Mouse (Mus musculus) midbrain, embryonic 16.5 days (tissue): ENCODE results near the gene Lpar5. TPM values are rescaled to one million over a fixed set of nuclear protein-coding genes. Genes with fewer than 3 reads are reported as not detected.
A peak's percentile ranks its signal among the peaks of the same experiment; 100 is the strongest.
"Not testable (repeated sequence)": the region's sequence is repeated elsewhere in the genome, so short reads cannot be mapped to it uniquely, and the experiment has no call there.

Experiments used
- ATAC-seq: fragments of 200-750 bp; cut with Nextera tagmentation; 2 replicates; pipeline ENCODE4 v1.8.0; 2017; ENCODE audit warnings: moderate TSS enrichment
- H3K27ac ChIP-seq: fragments of 300-500 bp; sonication (generic); 2 replicates; pipeline ENCODE4 v1.5.1; 2014; ENCODE audit warnings: mild to moderate bottlenecking, low read length, mixed read lengths
- H3K27me3 ChIP-seq: fragments of 300-500 bp; sonication (generic); 2 replicates; pipeline ENCODE4 v1.6.1; 2014; ENCODE audit warnings: low read depth, low read length, mixed read lengths; ENCODE audit not compliant: control insufficient read depth, insufficient read depth
- H3K36me3 ChIP-seq: fragments of 300-500 bp; sonication (generic); 2 replicates; pipeline ENCODE4 v1.6.1; 2014; ENCODE audit warnings: mild to moderate bottlenecking, low read length, moderate library complexity, mixed read lengths; ENCODE audit not compliant: control insufficient read depth, insufficient read depth
- H3K4me1 ChIP-seq: fragments of 300-500 bp; sonication (generic); 2 replicates; pipeline ENCODE4 v1.6.1; 2014; ENCODE audit warnings: mild to moderate bottlenecking, low read length, mixed read lengths; ENCODE audit not compliant: control insufficient read depth, insufficient read depth
- H3K4me2 ChIP-seq: fragments of 300-500 bp; sonication (generic); 2 replicates; pipeline ENCODE4 v1.6.1; 2014; ENCODE audit warnings: mild to moderate bottlenecking, low read length, mixed read lengths
- H3K4me3 ChIP-seq: fragments of 300-500 bp; sonication (generic); 2 replicates; pipeline ENCODE4 v1.5.1; 2014; ENCODE audit warnings: low read depth, mild to moderate bottlenecking, low read length, moderate library complexity, mixed read lengths
- H3K9ac ChIP-seq: fragments of 300-500 bp; sonication (generic); 2 replicates; pipeline ENCODE4 v1.6.1; 2014; ENCODE audit warnings: low read depth, low read length, mixed read lengths
- H3K9me3 ChIP-seq: fragments of 300-500 bp; sonication (generic); replicated peaks from 2 replicates; pipeline ENCODE4 v1.6.1; 2014; ENCODE audit warnings: mild to moderate bottlenecking, low read length, mixed read lengths; ENCODE audit not compliant: control insufficient read depth, poor library complexity, severe bottlenecking
- WGBS: fragments of 180-500 bp; shearing (Covaris S2); extraction: QIAGEN DNeasy Blood & Tissue Kit; methylation state at CpG from one replicate; pipeline ENCODE4 v1.1.7; 2014; 5-methylcytosine and 5-hydroxymethylcytosine counted together
- polyA plus RNA-seq: library from polyadenylated mRNA; unstranded; fragments of >200 nt; fragmentation: Nextera tagmentation; extraction: Ambion mirVana; gene quantifications from 2 replicates; pipeline ENCODE4 v1.2.1, GENCODE M21; 2015

Lpar5 gene
- polyA plus RNA-seq: 0.45 and 0.60 TPM in 2 replicates

GRCm38 (mm10) chr6:125067571-125067995 lies at the start of gene Lpar5:
TSS of gene Lpar5 (plus strand) at chr6:125067920.
- peaks cover 2% of the 10 kb centered on the region; the same call in 1 of the 2 replicates for H3K4me1 ChIP-seq
- no peaks in the 10 kb centered on the region for H3K36me3 ChIP-seq
- no peak within 1 kb of the TSS for H3K4me2 ChIP-seq
- 66% methylated on average over 8 of the region's 8 CpGs for WGBS
- H3K4me3 ChIP-seq: no peak within 1 kb of the TSS
- no peak within 1 kb of the TSS for H3K27ac ChIP-seq
- H3K27me3 ChIP-seq: no peaks in the 10 kb centered on the region
- no peak within 1 kb of the TSS for H3K9ac ChIP-seq
- ATAC-seq: no peak
- H3K9me3 ChIP-seq: no peaks in the 10 kb centered on the region

DNA sequence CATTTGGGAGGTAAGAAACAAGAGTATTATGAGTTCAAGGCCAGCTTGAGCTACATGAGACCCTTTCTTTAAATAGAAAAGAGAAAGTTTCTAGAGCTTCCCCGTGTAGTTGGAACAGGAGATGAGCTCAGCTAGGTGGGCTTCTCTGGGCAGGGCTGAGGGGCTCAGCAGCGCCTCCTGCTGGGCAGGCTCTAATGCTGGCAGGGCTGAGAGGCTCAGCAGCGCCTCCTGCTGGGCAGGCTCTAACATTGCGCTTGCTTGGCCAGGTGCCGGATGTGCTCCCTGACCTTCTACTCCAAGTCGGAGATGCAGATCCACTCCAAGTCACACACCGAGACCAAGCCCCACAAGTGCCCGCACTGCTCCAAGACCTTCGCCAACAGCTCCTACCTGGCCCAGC lies 37.2 kb upstream of the Lpar5 start:
- H3K4me2 ChIP-seq, H3K9ac ChIP-seq, H3K27ac ChIP-seq, ATAC-seq, H3K27me3 ChIP-seq, H3K4me1 ChIP-seq, H3K9me3 ChIP-seq, H3K4me3 ChIP-seq: not testable (repeated sequence)
- 26% methylated on average over 7 of the region's 9 CpGs for WGBS
- H3K36me3 ChIP-seq: peaks cover 32% of the 10 kb centered on the region

DNA sequence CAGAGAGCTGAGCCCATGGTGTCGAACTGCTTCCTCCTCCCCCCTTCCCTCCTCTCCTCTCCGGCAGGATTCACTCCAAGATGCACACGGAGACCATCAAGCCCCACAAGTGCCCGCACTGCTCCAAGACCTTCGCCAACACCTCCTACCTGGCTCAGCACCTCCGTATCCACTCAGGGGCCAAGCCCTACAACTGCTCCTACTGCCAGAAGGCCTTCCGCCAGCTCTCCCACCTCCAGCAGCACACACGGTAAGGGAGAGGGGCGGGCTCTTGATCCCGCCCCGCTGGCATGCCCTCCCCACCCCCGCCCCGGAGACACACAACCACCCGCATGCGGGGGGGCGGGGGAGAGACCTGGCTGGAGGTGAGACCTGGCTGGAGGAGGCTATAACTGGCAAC lies 36.1 kb upstream of the Lpar5 start:
- 0 out of 2 replicates have a peak, but pooled peaks have one; percentile 51 for ATAC-seq
- H3K9ac ChIP-seq: no peak overlapping the region
- no peaks in the 10 kb centered on the region for H3K4me1 ChIP-seq
- H3K9me3 ChIP-seq: no peaks in the 10 kb centered on the region
- no peak overlapping the region for H3K27ac ChIP-seq
- no peak overlapping the region for H3K4me3 ChIP-seq
- 92% methylated on average over 16 of the region's 16 CpGs for WGBS
- H3K4me2 ChIP-seq: no peak overlapping the region
- H3K27me3 ChIP-seq: no peaks in the 10 kb centered on the region
- peaks cover 28% of the 10 kb centered on the region for H3K36me3 ChIP-seq

- Histone ChIP-seq H3K27me3 (no peaks in the 10 kb centered on the region), H3K4me3 (no peak overlapping the region), H3K27ac (no peak overlapping the region; the same call in 1 of the 2 replicates), H3K36me3 (peaks cover 14% of the 10 kb centered on the region), H3K9ac (no peak overlapping the region; the same call in 1 of the 2 replicates), H3K9me3 (no peaks in the 10 kb centered on the region), H3K4me2 (peak overlapping the region; percentile 56), H3K4me1 (peaks cover 14% of the 10 kb centered on the region)
- WGBS: 95% methylated on average over 4 of the region's 4 CpGs
- no peak for ATAC-seq
Measured at GRCm38 (mm10) chr6:125038666-125039065, 29.1 kb upstream of the Lpar5 start.

GRCm38 (mm10) chr6:125039131-125039530 lies 28.6 kb upstream of the Lpar5 start:
- H3K4me2 ChIP-seq: peak overlapping the region; percentile 56
- H3K9me3 ChIP-seq: no peaks in the 10 kb centered on the region
- peaks cover 13% of the 10 kb centered on the region for H3K36me3 ChIP-seq
- peaks cover 14% of the 10 kb centered on the region for H3K4me1 ChIP-seq
- peak overlapping the region; percentile 79 for H3K4me3 ChIP-seq
- peak overlapping the region; percentile 11; the same call in 1 of the 2 replicates for H3K9ac ChIP-seq
- ATAC-seq: peak; percentile 50
- WGBS: 7% methylated on average over 8 of the region's 8 CpGs
- peak overlapping the region; percentile 36 for H3K27ac ChIP-seq
- H3K27me3 ChIP-seq: no peaks in the 10 kb centered on the region

- peak within 1 kb of the TSS; percentile 89 for H3K4me2 ChIP-seq
- peak; percentile 98 for ATAC-seq
- H3K9me3 ChIP-seq: no peaks in the 10 kb centered on the region
- peaks cover 15% of the 10 kb centered on the region for H3K36me3 ChIP-seq
- peak within 1 kb of the TSS; percentile 78 for H3K27ac ChIP-seq
- no peaks in the 10 kb centered on the region for H3K27me3 ChIP-seq
- peaks cover 14% of the 10 kb centered on the region for H3K4me1 ChIP-seq
- H3K4me3 ChIP-seq: peak within 1 kb of the TSS; percentile 79
- 1% methylated on average over 26 of the region's 26 CpGs for whole genome bisulfite sequencing
- peak within 1 kb of the TSS; percentile 80 for H3K9ac ChIP-seq
Measured at GRCm38 (mm10) chr6:125039533-125040153, 28.1 kb upstream of the Lpar5 start, which contains the start of gene Ing4. TSS of gene Ing4 (plus strand) at chr6:125039760.

DNA sequence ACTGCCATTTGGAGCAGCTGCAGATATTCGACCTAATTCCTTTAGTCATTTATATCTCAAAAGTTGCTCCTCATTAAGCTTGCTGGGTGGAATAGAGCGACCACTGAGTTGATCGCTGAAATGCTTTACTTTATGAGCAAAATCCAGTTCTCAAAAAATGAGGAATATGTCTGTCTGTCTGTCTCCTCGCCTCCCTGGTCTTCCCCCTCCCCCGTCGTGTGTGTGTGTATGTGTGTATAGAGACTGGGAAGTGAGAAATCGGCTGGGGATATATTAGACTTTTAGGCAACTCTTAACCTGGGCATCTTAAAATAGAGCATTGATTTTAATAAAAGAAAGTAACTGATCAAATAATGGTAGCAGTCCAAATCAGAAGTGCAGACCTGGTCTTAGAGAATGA lies 27.5 kb upstream of the Lpar5 start:
- Histone ChIP-seq H3K27me3 (no peaks in the 10 kb centered on the region), H3K36me3 (peaks cover 12% of the 10 kb centered on the region), H3K4me3 (peak overlapping the region; percentile 79), H3K4me2 (peak overlapping the region; percentile 89), H3K9ac (peak overlapping the region; percentile 80), H3K9me3 (no peaks in the 10 kb centered on the region), H3K4me1 (peaks cover 14% of the 10 kb centered on the region), H3K27ac (peak overlapping the region; percentile 78)
- WGBS: 16% methylated on average over 7 of the region's 7 CpGs
- ATAC-seq: no peak

DNA sequence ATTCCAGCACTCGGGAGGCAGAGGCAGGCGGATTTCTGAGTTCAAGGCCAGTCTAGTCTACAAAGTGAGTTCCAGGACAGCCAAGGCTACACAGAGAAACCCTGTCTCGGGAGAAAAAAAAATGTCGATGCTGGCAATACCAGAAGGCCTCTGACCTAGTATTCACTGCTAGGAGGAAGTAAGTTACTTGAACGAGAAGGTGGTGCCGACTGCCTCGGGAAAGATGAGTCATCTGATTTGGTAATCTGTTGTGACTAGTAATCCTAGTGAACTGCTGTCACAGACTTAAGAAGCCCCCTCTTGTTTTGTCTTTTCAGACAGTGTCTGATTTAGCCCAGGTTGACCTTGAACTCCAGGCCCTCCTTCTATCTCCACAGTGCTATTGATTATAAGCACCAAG lies 26.7 kb upstream of the Lpar5 start:
- no peak overlapping the region; the same call in 1 of the 2 replicates for H3K4me2 ChIP-seq
- peaks cover 14% of the 10 kb centered on the region for H3K4me1 ChIP-seq
- no peak overlapping the region for H3K27ac ChIP-seq
- peaks cover 15% of the 10 kb centered on the region for H3K36me3 ChIP-seq
- H3K27me3 ChIP-seq: no peaks in the 10 kb centered on the region
- no peak overlapping the region for H3K9ac ChIP-seq
- no peak overlapping the region for H3K4me3 ChIP-seq
- H3K9me3 ChIP-seq: no peaks in the 10 kb centered on the region
- WGBS: 93% methylated on average over 7 of the region's 7 CpGs
- no peak for ATAC-seq

DNA sequence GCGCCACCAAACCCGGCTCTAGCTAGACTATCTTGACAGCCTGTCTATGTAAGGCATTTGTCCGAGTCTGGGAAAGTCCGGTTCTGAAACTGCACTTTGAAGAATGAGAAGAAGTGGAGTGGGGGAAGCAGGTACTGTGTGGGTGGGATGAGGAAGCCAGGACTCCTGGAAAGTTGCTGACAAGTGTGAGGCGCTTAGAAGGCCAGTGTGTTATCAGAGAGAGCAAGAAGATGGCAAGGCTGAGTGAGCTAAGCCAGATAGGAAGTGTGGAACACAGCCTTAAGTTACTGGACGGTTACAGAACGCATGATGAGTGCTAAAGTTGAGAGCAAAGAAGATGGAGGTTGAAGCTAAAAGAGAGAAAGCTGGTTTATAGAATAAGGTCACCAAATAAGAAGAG lies 25.6 kb upstream of the Lpar5 start:
- Histone ChIP-seq H3K4me3 (no peak overlapping the region), H3K9me3 (no peaks in the 10 kb centered on the region), H3K4me1 (peaks cover 14% of the 10 kb centered on the region), H3K4me2 (no peak overlapping the region), H3K27me3 (no peaks in the 10 kb centered on the region), H3K9ac (no peak overlapping the region), H3K27ac (no peak overlapping the region), H3K36me3 (peaks cover 16% of the 10 kb centered on the region)
- 97% methylated on average over 7 of the region's 7 CpGs for WGBS
- ATAC-seq: no peak
